Mouse (Mus musculus) cerebellum, postnatal 10 days (tissue): ENCODE data around the gene Tns1.
"Not testable (repeated sequence)": the region's sequence is repeated elsewhere in the genome, so short reads cannot be mapped to it uniquely, and the experiment has no call there.

Experiments
- DNase-seq, 2 experiments: peaks; one replicate each; pipeline ENCODE4 v3.0.0; 2021; ENCODE audit warnings: mixed read lengths in 2 of 2

Gene Tns1

DNA sequence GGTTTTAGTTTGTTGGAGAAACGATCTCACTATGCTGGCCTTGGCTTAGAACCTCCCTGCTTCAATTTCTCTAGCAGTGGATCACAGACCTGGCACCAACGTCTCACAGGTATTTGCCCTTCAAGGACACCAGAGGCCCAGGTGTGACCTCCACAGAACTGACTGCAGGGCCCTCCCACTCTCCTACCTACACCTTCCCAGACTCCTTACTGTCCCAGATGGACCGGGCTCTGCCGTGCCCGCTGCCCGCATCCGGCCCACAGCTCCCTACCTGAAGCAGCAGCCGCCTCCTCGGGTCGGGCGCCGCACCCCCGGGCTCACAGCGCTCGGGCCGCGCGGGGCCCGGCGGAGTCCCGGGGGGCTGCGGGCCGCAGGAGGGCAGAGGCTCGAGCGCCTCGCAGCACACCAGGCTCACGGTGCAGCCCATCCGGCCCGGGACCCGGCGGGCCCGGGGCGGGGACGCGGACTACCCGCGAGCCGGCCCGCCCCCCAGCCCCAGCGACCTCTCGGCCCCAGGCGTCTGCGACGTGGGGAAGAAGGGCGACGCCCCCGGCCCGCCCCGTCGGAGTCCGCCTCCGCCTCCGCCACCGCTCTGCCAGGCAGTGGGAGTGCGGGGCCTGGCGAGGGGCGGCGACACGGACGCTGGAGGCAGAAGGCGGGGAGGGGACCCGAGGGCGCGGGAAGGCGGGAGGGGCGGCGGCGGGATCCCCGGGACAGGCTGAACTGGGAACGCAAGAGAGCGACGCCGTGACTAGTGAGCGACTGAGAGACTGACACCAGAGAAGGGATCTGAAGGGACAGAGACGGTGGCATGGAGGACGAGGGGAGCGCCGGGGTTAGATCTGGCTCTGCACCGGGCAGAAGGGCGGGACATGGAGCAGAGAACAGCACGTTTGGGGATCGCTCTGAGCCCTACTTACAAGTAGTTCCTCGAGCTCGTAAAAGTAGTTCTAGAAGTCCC, at the start of gene Tns1:
Tns1 (minus strand) TSS at position 429 of the 961 bp plus-strand sequence.
- DNase-seq = peak; percentile 35 to 42

DNA sequence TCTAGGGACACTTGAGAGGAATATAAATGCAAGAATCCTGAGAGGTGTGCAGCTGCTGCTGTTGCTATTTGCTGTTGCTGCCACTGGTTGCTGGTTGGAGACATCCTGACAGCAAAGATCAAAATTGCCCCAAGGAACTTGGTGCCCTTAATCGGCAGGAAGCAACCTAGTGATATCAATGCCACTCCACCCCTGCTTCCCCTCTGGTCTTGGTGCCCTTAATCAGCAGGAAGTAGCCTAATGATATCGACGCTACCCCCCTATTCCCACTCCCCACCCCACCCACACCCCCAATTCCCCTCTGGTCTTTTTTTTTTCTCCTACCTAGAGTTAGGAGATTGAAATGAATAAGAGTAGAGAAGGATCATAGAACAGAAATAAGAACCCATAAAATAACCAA, 48.5 kb upstream of the Tns1 start:
- no peak for DNase-seq

DNA sequence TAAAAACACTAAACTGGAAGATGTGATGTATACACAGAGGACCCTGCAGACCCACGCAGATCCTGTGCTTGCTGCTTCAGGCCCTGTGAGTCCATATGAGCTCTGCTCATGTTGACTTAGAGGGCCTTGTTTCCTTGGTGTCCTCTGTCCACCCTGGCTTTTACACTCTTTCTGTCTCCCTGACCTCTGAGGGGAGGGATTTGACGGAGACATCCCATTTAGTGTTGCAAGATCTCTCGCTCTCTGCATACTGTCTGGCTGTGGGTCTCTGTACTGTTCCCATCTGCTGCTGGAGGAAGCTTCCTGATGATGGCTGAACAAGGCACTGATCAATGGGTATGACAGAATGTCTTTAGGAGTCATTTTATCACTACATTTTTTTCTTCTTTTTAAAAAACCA, 45.5 kb upstream of the Tns1 start:
- DNase-seq = no peak

DNA sequence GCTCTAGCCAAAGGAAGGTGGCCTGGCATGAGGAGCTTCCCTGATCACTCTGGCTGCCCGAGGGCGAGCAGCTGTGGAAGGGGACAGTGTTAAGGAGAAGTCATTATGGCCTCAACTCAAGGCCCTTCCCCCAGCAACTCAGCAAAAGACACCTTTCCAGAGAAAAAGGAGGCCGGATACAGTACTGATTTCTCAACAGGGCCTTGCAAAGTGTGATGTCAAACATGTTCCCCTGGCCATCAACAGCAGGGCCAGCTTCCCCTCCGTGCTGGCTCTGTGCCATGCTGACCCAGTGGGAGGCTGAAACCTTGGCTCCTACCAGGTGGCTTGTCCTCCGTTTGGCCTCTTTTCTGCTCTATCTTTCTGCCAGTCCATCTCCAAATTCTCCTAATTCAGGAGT, 42.9 kb upstream of the Tns1 start:
- peak; percentile 43 to 50 for DNase-seq

DNA sequence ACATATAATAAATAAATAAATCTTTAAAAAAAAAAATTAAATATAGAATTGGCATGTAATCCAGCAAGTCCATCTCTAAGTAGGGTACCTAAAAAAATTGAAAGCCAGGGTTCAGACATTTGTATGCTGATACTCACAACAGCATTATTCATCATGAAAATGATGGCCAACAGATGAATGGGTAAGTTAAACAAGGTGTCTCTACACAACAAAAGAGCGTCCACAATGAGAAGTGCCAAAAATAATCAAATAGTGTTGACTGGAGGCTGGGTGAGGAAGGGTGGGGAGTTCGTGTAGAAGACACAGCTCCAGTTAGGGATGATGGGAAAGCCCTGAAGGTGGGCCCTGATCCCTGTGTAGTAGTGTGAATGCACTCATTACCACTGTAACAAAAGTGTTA, 35.8 kb upstream of the Tns1 start:
- no peak for DNase-seq

DNA sequence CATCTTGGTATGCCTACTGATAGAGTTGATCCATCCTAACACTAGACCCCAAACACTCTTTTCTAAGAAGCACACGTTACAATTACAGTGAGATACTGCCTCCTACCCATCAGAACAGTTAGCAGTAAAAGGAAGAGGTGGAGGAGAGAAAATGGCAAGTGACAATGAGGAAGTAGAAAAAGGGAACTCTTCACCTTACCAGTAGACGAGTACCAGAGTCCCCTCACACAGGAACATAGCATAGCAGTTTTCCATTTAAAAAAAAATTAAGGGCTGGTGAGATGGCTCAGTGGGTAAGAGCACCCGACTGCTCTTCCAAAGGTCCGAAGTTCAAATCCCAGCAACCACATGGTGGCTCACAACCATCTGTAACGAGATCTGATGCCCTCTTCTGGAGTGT, 35.4 kb upstream of the Tns1 start:
- not testable (repeated sequence) for DNase-seq

DNA sequence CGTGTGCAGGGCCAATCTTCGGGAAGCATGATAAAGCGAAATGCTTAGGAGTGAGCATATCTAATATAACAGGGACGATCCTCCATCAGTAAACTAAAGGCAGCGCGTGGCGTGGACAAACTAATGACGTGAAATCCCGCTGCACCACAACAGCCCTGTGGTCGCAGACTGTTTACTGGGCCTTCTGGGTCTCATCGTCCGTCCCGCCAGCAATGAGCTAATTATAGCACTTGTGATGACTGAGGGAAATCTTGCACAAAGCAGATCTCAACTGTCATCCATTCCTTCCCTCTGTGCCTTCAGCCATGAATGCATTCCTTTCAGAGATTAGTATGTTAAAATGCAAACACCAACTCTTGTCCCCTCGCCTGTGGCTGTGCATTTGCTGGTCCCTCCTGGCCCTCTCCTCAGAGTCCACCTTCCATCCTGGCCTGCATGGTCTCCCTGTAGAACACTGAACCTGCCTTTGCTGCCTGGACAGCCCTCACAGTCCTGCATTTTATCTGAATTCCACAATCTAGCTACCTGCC, 32.2 kb upstream of the Tns1 start:
- no peak for DNase-seq

DNA sequence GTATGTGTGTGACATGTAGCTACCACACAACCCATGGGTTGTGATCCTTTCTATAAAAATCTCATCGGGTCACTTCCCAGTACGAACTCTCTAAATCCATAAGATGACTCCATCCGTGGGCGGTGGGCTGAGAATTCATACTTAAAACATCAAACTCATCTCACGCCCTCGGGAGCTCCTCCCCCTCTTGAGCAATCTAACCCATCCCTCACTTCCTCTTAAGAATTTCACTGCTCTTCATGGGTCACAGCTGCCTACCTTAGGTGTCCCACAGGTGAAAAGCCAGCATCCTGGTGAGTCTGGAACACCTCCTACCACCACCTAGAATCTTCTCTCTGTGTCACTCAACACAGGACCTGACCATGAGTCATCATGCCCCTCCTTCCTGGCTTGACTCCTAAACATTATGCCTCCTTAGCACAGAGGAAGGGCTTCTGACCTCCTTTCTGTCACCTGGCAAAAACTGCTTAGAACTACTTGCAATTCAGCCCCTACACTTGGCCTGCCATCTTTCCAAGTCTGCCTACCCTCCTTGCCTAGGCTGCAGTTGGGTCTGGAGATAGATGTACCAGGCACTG, 31.3 kb upstream of the Tns1 start:
- no peak for DNase-seq

DNA sequence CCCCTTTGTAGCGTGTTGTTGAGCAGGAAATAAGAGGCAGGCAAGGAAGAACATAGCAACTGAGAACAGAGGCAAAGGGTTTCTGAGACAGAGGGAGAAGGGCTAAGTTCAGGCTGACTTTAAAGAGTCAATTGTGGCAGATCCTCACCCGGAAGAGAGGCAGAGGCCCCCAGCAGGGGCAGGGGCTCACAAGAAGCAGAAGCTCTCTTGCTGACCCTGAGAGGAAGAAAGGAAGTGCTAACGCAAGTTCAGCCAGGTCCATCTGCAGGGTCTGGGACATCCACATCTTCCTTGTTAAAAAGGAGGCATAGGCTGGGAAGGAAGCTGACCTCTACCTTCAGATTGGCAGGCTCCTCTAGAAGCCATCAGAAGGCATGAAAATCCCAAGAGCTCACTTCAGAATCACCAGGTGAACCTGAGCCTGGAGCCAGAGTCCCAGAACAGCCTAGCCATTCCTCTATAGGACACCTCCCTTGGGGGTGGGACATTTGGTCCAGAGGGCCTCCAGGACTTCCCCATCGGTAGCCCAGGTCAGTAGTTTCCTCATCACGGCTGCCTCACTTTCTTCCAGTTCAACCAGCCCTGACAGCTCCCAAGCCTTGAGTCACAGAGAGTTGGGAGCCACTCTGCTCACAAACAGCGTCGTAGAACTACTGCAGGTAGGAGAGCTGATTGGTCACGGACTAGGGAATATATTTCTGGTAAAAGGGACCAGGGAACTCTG, 29.4 kb upstream of the Tns1 start, which contains the start of gene Cxcr2:
Cxcr2 (plus strand) TSS at position 529 of the 724 bp plus-strand sequence.
- DNase-seq = no peak

DNA sequence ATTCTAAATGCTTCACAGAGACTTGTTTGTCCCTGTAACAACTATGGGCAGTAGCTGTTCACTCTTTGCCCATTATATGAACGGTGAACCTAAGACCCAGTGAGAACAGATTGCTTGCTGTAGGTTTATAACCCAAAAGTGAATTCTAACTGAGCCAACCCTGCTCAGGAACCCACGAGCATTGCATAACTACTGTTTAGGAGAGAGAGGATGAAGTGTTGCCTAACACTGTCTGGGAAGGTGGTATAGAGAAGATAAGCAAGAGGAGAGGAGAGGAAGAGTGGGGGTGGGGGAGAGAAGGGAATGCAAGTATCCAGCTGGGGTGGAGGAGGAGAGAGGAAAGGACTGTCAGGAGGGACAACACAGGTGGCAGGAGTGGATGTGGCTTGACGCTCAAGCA, 26.8 kb upstream of the Tns1 start:
- DNase-seq = no peak

DNA sequence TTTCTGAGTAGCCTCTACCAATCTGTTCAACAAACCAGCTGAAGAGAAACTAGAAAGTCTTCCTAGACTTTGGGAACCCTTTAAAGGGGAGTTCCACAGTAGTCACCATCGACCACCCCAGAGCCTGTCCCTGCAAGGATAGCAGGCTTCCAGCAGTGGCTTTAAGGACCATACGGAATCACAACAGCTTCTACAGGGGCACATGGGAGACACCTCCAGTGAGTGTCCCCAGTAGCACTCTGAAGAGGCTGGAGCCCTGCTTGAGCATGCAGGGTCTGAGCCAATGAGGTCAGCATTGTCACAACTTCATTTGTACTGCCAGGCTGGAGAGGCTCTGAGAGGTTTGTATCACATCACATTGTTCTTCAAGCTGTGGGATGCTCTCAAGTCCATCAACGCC, 25.9 kb upstream of the Tns1 start:
- DNase-seq = no peak

DNA sequence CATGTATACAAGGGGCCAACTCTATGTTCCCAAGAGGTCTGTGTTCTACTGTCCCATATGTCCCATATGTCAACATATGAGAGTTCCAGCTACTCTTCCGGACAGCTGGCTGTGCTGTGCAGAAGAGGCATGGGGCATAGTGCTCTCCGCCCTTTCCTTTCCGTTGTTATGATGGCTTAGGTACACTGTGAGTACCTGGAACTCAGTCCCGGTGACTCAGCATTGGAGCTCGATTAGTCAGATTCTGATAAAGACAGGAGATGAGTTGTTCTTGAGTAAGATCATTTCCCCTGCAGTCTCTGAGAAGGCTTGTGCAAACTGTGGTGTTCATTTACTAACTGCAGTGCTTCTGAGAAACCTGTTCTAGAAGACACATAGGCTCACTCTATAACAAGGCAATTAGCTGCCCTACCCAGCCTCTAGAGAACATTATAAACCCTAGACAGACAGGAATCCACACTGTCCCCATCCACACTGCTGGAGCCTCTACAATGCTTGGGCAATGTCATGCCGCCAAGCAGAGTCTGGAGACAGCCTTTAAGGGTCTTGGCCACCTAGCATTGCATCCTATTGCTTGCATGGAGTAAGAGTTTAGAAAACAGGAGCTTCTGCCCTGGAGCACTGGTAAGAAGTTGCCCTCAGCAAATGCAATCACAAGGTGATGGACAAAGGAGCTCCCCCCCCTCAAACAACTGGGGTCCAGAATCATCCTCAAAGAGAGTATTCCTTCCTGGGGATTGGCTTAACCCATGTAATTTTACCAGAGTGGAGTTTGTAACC, 25.0 kb upstream of the Tns1 start:
- no peak for DNase-seq

DNA sequence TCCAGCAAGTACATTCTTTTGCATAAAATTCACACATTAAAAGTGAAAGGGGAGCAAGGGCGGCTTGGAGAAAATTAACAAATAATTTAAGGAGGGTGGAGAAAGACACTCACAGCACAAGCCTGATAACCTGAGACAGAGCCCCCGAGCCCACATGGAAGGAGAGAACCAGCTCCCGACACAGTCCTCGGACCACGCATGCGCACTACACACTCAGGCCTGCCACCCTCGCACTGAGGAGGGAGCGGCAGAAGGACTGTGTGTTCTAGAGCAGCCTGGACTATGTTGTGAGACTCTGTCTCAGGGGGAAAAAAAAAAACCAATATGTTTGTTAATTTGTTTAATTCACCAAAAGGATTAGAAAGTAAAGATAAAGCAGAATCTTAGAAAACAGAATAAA, 17.5 kb upstream of the Tns1 start:
- no peak for DNase-seq

DNA sequence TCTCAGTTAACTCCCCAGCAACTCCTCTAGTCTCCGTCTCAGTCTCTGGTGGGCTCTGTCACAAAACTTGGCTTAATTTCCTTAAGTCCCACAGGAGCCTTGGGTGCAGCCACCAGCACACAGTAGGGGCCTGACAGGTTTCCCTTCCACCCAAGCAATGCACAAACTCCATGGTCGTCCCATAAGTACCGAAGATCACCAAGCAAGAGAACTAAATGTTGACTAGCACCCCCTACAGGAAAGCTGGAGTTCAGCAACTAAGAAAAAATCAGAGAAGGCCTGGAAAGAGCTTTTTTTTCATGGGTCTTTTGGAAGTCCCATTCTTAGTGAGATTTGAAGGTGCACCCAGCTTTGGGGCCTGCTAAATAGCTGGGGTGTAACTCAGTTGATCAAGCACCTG, 15.2 kb upstream of the Tns1 start:
- no peak for DNase-seq

DNA sequence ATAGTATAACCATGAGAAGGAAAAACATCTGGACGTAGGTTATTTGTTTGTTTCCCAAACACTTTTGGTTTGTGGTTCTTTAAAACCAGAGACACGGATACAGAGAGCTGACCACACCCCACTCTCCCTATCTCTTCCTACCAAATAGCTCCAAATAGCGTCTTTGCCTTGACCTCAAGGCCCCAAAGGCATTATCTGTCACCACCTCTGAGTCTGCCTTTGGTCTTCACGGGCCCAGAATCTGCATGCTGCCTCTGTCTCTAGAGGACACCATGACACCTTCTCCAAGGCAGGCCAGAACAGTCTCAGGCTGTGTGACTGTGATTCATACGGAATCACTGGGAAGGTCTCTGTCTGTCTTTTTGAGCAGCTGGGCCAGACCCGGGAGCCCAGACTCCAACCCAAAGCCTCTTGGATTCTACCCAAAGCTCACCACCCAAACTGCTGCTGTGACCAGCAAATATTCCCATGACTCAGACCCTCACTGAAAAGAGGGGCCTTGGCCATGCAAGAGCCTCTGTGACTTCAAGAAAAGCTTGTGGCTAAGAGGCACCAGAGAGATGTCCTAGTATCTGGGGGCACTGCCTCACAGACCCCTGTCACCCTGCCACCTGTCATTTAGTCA, 11.2 kb upstream of the Tns1 start:
- DNase-seq = no peak

DNA sequence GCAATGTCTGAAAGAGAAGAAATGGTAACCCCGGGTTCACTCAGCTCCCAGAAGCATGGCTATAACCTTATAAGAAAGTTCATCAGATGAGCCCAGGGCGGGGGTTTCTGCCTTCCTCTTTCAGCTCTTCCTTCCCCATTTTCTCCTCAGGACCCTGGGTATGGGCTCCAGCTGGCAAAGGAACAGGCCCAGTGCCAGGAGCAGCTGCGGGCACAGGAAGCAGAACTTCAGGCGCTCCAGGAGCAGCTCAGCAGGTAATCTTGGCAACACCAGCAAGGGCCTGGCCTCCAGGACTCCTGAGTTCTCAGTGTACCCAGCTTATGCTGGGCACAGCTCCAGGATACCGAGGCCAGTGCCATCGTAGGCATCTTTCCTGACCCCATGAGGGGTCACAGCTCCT, 9.7 kb upstream of the Tns1 start:
- DNase-seq = peak in 1 of 2 experiments; percentile 56

DNA sequence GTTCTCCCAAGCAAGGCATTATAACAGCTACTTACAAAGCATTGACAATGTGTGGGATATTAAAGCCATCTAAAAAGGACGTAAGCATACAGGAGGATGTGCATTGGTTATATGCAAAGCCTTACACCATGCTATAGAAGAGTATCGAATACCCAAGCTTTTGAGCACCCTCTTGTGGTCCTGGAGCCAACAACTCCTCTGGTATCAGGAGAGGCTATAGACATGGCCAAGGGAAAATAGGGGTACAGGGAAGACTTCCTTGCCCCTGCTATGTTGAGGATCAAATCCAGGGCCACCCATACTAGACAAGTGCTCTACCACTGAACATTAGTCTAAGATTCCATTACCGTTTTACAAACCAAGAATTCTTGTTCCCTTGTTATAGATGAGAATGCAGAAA, 7.8 kb upstream of the Tns1 start:
- no peak for DNase-seq

DNA sequence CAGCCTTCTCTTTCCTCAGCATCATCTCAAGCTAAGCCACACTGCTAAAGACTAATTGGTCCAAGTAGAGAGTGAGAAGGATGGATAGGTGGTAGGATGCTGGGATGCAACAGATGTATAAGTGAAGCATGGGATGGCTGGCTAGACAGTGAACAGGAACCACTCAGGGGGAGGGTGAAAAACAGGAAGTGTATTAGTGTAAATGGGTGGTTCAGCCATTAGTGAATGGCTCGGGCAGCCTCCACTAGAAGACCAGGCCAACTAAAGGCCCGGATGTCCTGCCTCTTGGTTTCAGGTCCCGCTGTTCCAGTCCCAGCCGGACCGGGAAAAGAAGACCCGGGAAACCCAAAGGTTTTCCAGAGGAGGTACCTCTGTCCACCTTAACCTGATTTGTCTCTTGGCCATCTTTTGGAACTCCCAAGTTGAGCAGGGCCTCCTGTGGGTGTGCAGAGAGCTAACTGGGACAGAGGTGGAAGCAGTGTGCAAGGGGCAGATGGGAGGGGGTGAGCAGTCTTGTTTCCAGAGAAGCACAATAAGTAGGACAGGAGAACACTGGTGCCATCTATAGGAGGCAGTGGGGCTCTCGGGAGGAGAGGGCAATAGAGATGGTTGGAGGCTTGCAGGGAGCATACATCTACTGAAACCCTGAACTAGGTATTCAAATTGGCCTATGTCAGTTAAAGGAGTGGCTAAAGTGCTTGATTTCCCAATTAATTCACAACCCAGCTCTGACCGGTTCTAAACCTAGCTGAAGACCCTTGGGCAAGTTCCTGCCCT, 6.8 kb upstream of the Tns1 start:
- no peak for DNase-seq

DNA sequence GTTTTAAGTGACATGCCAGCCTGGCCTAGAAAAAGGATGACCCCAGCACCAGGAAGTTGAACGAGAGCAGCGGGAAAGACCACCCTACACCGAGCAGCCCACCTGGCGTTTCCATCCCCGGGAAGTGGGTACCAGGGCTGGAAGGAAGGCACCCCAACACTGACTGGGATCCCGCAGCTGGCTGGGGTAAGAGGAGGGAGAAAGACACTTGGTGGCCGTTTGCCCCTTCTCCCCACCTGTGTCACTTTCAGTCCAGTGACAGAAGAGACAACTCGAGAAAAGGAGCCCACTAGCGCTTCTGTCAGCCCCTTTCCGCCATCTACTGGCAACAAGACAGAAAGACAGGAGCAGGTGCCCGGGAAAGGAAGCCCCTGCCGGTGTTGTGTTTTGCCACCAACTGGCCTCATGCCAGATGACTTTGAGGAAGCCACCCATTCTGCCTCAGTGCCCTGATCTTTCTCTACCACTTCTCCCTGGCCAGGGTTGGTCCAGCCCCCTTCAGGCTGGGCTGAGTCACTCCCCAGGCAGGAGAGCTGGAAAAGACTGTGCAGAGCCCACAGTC, 823 bp upstream of the Tns1 start, which contains the start of gene Rufy4:
Rufy4 (plus strand) TSS at position 551 of the 562 bp plus-strand sequence.
- peak; percentile 88 to 90 for DNase-seq

DNA sequence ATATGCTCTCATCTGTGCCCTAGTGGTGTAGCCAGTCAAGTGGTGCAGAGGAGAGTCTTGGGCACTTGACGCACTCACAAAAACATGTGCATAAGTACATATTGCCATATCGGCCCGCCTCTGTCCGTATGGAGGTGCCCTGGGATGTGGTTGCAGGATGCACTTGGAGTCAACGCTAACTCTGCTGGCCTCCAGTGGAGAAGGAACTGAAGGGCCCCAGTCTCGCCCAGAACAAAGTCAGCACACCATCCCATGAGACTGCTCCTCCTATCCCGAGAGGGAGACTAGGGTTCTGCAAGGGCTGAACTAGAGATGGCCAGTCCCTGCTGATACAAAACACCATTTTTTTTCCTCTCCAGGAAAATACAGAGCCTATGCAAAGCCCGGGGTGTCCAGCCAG, 1.0 kb downstream of the Tns1 start:
- DNase-seq = no peak
